Mouse (Mus musculus) intestine, postnatal 0 days (tissue): Measurements from ENCODE around the gene Megf8. TPM values are rescaled to one million over a fixed set of nuclear protein-coding genes. Genes with fewer than 3 reads are reported as not detected.

ENCODE experiments used
- ATAC-seq: fragments of 200-750 bp; cut with Nextera tagmentation; 2 replicates; pipeline ENCODE4 v1.8.0; 2017; ENCODE audit warnings: mild to moderate bottlenecking, moderate TSS enrichment, moderate library complexity
- H3K27ac ChIP-seq: fragments of 300-500 bp; sonication (generic); 2 replicates; pipeline ENCODE4 v1.5.1; 2014; ENCODE audit warnings: mild to moderate bottlenecking, low read depth, low read length, moderate library complexity
- H3K27me3 ChIP-seq: fragments of 300-500 bp; sonication (generic); replicated peaks from 2 replicates; pipeline ENCODE4 v1.6.1; 2014; ENCODE audit warnings: low read length, mixed read lengths; ENCODE audit not compliant: control insufficient read depth, insufficient read depth
- H3K36me3 ChIP-seq: fragments of 300-500 bp; sonication (generic); 2 replicates; pipeline ENCODE4 v1.6.1; 2014; ENCODE audit warnings: mild to moderate bottlenecking, moderate library complexity; ENCODE audit not compliant: control insufficient read depth, insufficient read depth
- H3K4me1 ChIP-seq: fragments of 300-500 bp; sonication (generic); replicated peaks from 2 replicates; pipeline ENCODE4 v1.6.1; 2014; ENCODE audit warnings: antibody characterized with exemption, low read length, mixed read lengths; ENCODE audit not compliant: control insufficient read depth, insufficient read depth
- H3K4me2 ChIP-seq: fragments of 300-500 bp; sonication (generic); replicated peaks from 2 replicates; pipeline ENCODE4 v1.6.1; 2014; ENCODE audit warnings: low read depth, mild to moderate bottlenecking, moderate library complexity
- H3K4me3 ChIP-seq: fragments of 300-500 bp; sonication (generic); 2 replicates; pipeline ENCODE4 v1.5.1; 2014; ENCODE audit warnings: low read depth, low read length
- H3K9ac ChIP-seq: fragments of 300-500 bp; sonication (generic); 2 replicates; pipeline ENCODE4 v1.6.1; 2014; ENCODE audit warnings: mild to moderate bottlenecking, low read depth, low read length
- H3K9me3 ChIP-seq: fragments of 300-500 bp; sonication (generic); 2 replicates; pipeline ENCODE4 v1.6.1; 2016; ENCODE audit warnings: mixed run types; ENCODE audit not compliant: control insufficient read depth
- CTCF ChIP-seq: sonication (generic); IDR thresholded peaks from 2 replicates; pipeline ENCODE4 v1.5.1; 2016; ENCODE audit warnings: low read depth, mild to moderate bottlenecking, control low read depth, antibody characterized with exemption, moderate library complexity
- WGBS: fragments of 180-500 bp; shearing (Covaris S2); extraction: QIAGEN DNeasy Blood & Tissue Kit; methylation state at CpG from one replicate; pipeline ENCODE4 v1.1.7; 2014; 5-methylcytosine and 5-hydroxymethylcytosine counted together
- polyA plus RNA-seq: library from polyadenylated mRNA; unstranded; fragments of >200 nt; fragmentation: Nextera tagmentation; extraction: Ambion mirVana; gene quantifications from 2 replicates; pipeline ENCODE4 v1.2.1, GENCODE M21; 2015

Megf8 gene
- polyA plus RNA-seq, 1 experiment from 2014 or later: 3.4 TPM

DNA sequence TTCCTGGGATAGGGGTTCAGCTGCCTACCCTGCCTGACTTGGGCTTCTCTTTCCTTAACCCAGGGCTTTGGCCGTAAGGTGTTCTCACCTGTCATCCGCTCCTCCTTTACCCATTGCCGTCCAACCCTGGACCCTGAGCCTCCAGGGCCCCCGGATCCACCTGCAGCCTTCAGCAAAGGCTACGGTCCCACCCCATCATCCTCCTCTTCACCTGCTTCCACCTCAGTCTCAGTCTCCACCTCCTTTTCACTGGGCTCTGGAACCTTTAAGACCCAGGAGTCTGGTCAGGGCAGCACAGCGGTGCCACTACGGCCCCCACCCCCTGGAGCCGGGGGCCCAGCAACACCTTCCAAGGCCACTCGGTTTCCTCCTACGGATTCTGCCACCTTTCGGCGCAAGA is 29.0 kb upstream of the Megf8 start:
- Histone ChIP-seq H3K27ac (no peak overlapping the region), H3K9me3 (no peaks in the 10 kb centered on the region), H3K36me3 (peaks cover 84% of the 10 kb centered on the region), H3K27me3 (no peaks in the 10 kb centered on the region), H3K4me2 (no peak overlapping the region), H3K4me3 (no peak overlapping the region), H3K4me1 (0 out of 2 replicates have a peak, but pooled peaks cover 3% of the 10 kb centered on the region), H3K9ac (no peak overlapping the region)
- 94% methylated on average over 12 of the region's 12 CpGs for WGBS
- TF ChIP-seq CTCF: no peak
- ATAC-seq: no peak

DNA sequence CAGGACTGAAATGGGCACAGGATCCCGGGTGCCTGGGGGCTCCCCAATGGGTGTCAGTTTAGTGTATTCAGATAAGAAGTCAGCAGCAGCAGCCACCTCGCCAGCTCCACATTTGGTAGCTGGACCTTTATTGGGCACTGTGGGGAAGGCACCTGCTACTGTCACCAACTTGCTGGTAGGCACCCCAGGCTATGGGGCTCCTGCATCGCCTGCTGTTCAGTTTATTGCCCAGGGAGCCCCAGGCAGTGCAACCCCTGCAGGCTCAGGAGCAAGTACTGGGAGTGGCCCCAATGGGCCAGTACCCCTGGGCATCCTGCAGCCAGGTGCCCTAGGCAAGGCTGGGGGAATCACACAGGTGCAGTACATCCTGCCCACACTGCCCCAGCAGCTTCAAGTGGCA is 28.2 kb upstream of the Megf8 start:
- Histone ChIP-seq H3K4me2 (no peak overlapping the region), H3K27me3 (no peaks in the 10 kb centered on the region), H3K4me3 (no peak overlapping the region), H3K27ac (no peak overlapping the region), H3K4me1 (0 out of 2 replicates have a peak, but pooled peaks cover 3% of the 10 kb centered on the region), H3K9me3 (no peaks in the 10 kb centered on the region), H3K36me3 (peaks cover 89% of the 10 kb centered on the region), H3K9ac (no peak overlapping the region)
- WGBS: 71% methylated on average over 3 of the region's 3 CpGs
- ATAC-seq: no peak
- TF ChIP-seq CTCF: no peak

DNA sequence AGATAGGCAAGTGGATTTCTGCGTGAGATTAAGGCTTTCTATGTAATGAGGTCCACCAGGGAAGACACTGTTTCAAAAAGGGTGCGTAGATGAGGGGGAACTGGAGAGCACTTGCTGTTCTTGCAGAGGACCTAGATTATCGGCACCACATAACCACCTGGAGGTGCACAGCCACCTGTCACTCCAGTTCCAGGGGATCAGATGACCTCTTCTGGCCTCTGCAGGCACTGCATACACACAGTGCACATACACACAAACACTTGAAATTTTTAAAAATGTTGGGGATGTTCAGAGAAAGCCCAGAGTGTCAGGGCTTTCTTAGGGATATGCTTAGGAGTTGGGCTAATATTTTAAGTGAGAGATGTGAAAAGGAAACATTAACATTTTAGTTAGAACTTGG is 27.0 kb upstream of the Megf8 start:
- no peak overlapping the region for H3K4me3 ChIP-seq
- no peak overlapping the region for H3K9ac ChIP-seq
- no peaks in the 10 kb centered on the region for H3K9me3 ChIP-seq
- no peak for ATAC-seq
- 96% methylated on average over 3 of the region's 3 CpGs for WGBS
- H3K4me2 ChIP-seq: no peak overlapping the region
- H3K27ac ChIP-seq: peak overlapping the region; percentile 21; the same call in 1 of the 2 replicates
- H3K36me3 ChIP-seq: peaks cover 94% of the 10 kb centered on the region
- no peaks in the 10 kb centered on the region for H3K27me3 ChIP-seq
- H3K4me1 ChIP-seq: no peaks in the 10 kb centered on the region
- TF ChIP-seq CTCF: peak; percentile 35

DNA sequence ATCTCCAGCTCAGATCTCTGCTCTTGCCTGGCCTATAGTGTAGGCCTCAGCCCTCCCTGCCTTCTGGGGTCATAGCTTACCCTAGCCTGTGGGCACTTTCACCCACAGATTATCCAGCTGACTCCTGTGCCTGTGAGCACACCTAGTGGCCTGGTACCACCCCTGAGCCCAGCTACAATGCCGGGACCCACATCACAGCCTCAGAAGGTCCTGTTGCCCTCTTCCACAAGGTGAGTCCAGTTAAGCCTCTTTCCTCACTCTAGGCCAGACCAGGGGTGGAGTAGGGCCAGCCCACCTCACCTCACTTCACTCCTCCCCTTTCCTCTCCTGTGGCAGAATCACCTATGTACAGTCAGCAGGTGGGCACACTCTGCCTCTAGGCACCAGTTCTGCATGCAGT is 26.5 kb upstream of the Megf8 start:
- Histone ChIP-seq H3K9me3 (no peaks in the 10 kb centered on the region), H3K27me3 (no peaks in the 10 kb centered on the region), H3K4me3 (no peak overlapping the region), H3K4me1 (no peaks in the 10 kb centered on the region), H3K27ac (no peak overlapping the region), H3K36me3 (peaks cover 94% of the 10 kb centered on the region), H3K9ac (no peak overlapping the region), H3K4me2 (no peak overlapping the region)
- WGBS: 93% methylated on average over 1 of the region's 1 CpGs
- TF ChIP-seq CTCF: no peak
- ATAC-seq: no peak; the same call in 1 of the 2 replicates

DNA sequence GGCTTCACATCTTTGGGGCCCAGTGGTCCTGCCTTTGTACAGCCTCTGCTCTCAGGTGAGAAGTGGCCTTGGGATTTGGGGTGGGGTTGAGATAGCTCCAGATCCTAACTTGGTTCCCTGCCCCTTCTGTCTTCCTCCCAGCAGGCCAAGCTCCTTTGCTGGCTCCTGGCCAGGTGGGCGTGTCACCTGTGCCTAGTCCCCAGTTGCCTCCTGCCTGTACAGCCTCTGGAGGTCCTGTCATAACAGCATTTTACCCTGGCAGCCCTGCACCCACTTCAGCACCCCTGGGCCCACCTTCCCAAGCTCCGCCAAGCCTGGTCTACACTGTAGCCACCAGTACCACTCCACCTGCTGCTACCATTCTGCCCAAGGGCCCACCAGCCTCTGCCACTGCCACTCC is 26.1 kb upstream of the Megf8 start:
- no peak for TF ChIP-seq CTCF
- Histone ChIP-seq H3K9me3 (no peaks in the 10 kb centered on the region), H3K4me3 (no peak overlapping the region), H3K27me3 (no peaks in the 10 kb centered on the region), H3K4me1 (no peaks in the 10 kb centered on the region), H3K27ac (no peak overlapping the region), H3K4me2 (no peak overlapping the region), H3K9ac (no peak overlapping the region), H3K36me3 (peaks cover 90% of the 10 kb centered on the region)
- WGBS: 61% methylated on average over 2 of the region's 2 CpGs
- peak; percentile 46 for ATAC-seq

DNA sequence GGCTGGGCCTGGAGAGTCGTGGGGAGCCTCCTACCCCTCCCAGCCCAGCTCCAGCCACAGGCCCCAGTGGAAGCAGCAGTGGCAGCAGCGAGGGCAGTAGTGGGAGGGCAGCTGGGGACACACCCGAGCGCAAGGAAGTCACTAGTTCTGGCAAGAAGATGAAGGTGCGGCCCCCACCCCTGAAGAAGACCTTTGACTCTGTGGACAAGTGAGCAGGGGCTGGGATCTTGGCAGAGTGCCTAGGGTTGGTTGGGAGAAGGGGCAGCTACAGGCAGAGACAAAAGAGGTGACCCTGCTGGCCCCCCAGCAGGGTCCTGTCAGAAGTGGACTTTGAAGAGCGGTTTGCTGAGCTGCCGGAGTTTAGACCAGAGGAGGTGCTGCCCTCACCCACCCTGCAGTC is 24.9 kb upstream of the Megf8 start:
- Histone ChIP-seq H3K9ac (no peak overlapping the region), H3K4me3 (no peak overlapping the region), H3K36me3 (peaks cover 78% of the 10 kb centered on the region), H3K4me1 (no peaks in the 10 kb centered on the region), H3K27me3 (no peaks in the 10 kb centered on the region), H3K27ac (no peak overlapping the region; the same call in 1 of the 2 replicates), H3K4me2 (no peak overlapping the region), H3K9me3 (no peaks in the 10 kb centered on the region)
- TF ChIP-seq CTCF: no peak
- no peak for ATAC-seq
- 42% methylated on average over 7 of the region's 7 CpGs for WGBS
